Mouse (Mus musculus) hindbrain, embryonic 12.5 days (tissue): Measurements from ENCODE around the gene Dap3. TPM values are rescaled to one million over a fixed set of nuclear protein-coding genes. Genes with fewer than 3 reads are reported as not detected.

Source experiments
- ATAC-seq: fragments of 200-750 bp; cut with Nextera tagmentation; 2 replicates; pipeline ENCODE4 v1.8.0; 2017; ENCODE audit warnings: moderate TSS enrichment; ENCODE audit not compliant: low FRiP score
- H3K27ac ChIP-seq: fragments of 300-500 bp; sonication (generic); 2 replicates; pipeline ENCODE4 v1.5.1; 2016; ENCODE audit warnings: mild to moderate bottlenecking
- H3K27me3 ChIP-seq: fragments of 300-500 bp; sonication (generic); 2 replicates; pipeline ENCODE4 v1.6.1; 2016; ENCODE audit warnings: mild to moderate bottlenecking
- H3K36me3 ChIP-seq: fragments of 300-500 bp; sonication (generic); 2 replicates; pipeline ENCODE4 v1.6.1; 2016; ENCODE audit warnings: mild to moderate bottlenecking
- H3K4me1 ChIP-seq: fragments of 300-500 bp; sonication (generic); 2 replicates; pipeline ENCODE4 v1.6.1; 2016
- H3K4me2 ChIP-seq: fragments of 300-500 bp; sonication (generic); replicated peaks from 2 replicates; pipeline ENCODE4 v1.6.1; 2016; ENCODE audit warnings: mild to moderate bottlenecking
- H3K4me3 ChIP-seq: fragments of 300-500 bp; sonication (generic); 2 replicates; pipeline ENCODE4 v1.5.1; 2016; ENCODE audit warnings: mild to moderate bottlenecking
- H3K9ac ChIP-seq: fragments of 300-500 bp; sonication (generic); 2 replicates; pipeline ENCODE4 v1.6.1; 2016; ENCODE audit warnings: mild to moderate bottlenecking, moderate library complexity
- H3K9me3 ChIP-seq: fragments of 300-500 bp; sonication (generic); replicated peaks from 2 replicates; pipeline ENCODE4 v1.6.1; 2016; ENCODE audit warnings: mild to moderate bottlenecking
- WGBS: fragments of 180-500 bp; shearing (Covaris S2); methylation state at CpG from one replicate; pipeline ENCODE4 v1.1.7; 2016; 5-methylcytosine and 5-hydroxymethylcytosine counted together
- polyA plus RNA-seq: library from polyadenylated mRNA; unstranded; fragments of >200 nt; fragmentation: Nextera tagmentation; extraction: Ambion mirVana; gene quantifications from 2 replicates; pipeline ENCODE4 v1.2.1, GENCODE M21; 2016

Dap3 gene
- polyA plus RNA-seq, 1 experiment from 2014 or later = 145 TPM

DNA sequence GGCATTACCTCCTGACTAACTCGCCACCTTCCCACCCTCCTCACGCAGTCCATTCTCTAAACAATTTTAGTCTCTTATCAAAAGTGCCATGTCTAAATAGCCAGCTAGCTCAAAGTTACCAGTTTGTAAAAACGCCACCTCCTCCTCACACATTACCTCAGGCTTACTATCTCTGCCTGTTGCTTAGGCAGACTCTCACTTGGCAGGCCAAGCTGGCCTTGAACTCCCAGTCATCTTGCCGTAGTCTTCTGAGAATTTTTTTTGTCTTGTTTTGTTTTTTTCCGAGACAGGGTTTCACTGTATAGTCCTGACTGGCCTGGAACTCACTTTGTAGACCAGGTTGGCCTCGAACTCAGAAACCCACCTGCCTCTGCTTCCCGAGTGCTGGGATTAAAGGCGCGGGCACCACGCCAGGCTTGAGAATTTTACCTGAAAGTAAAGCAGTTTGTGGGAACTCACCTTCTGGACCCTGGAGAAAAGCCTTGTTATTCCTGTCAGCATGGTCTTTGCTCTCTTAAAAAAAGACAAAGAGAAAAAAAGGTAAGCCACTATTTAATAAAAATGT, 8.6 kb downstream of the Dap3 start:
- Histone ChIP-seq H3K4me1 (0 out of 2 replicates have a peak, but pooled peaks cover under 1% of the 10 kb centered on the region), H3K4me2 (no peak overlapping the region), H3K27ac (no peak overlapping the region), H3K9ac (no peak overlapping the region), H3K36me3 (peaks cover 34% of the 10 kb centered on the region), H3K4me3 (no peak overlapping the region), H3K27me3 (no peaks in the 10 kb centered on the region), H3K9me3 (no peaks in the 10 kb centered on the region)
- 95% methylated on average over 10 of the region's 10 CpGs for WGBS
- no peak for ATAC-seq

DNA sequence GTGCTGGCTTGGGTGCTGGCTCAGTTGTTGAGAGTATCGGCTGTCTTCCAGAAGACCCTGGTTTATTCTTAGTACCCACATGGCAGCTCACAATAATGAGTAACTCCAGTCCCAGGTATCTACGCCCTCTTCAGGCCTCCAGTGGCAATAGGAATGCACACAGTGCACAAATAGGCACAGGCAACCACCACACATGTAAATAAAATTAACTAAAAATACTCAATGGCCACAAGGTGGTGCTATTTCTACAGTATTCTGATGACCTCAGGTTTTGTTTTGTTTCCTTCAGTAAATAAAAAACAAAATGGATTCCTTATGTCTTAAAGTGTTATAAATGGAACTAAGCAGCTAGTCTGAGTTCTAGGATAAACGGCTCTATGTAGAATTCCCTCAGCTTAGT, 11.2 kb downstream of the Dap3 start:
- no peak overlapping the region for H3K9ac ChIP-seq
- no peak overlapping the region for H3K4me2 ChIP-seq
- H3K27me3 ChIP-seq = no peaks in the 10 kb centered on the region
- 84% methylated on average over 3 of the region's 3 CpGs for WGBS
- no peaks in the 10 kb centered on the region for H3K9me3 ChIP-seq
- H3K4me1 ChIP-seq = no peaks in the 10 kb centered on the region
- no peak for ATAC-seq
- H3K27ac ChIP-seq = no peak overlapping the region
- H3K4me3 ChIP-seq = no peak overlapping the region
- H3K36me3 ChIP-seq = peaks cover 53% of the 10 kb centered on the region

DNA sequence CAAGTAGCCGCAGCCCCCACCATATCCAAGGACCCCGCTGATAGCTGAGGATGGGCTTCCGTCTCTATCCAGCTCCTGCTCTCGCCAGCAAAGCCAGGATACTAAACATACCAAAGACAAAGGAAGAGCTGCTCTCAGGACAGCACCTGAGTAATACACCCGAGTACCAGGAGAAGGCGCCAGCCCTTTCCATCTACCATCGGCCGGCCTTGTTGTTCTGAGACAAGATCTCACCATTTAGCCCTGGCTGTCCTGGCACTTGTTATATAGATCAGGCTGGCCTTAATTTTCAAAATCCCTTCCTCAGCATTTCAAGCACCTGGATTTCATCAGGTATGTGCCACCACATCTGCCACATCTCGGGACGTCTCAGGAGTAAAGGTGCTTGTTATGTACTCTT, 11.9 kb downstream of the Dap3 start:
- Histone ChIP-seq H3K27me3 (no peaks in the 10 kb centered on the region), H3K4me3 (no peak overlapping the region), H3K9me3 (no peaks in the 10 kb centered on the region), H3K36me3 (peaks cover 58% of the 10 kb centered on the region), H3K4me2 (no peak overlapping the region), H3K9ac (no peak overlapping the region), H3K27ac (no peak overlapping the region), H3K4me1 (no peaks in the 10 kb centered on the region)
- no peak for ATAC-seq
- WGBS = 94% methylated on average over 10 of the region's 10 CpGs

DNA sequence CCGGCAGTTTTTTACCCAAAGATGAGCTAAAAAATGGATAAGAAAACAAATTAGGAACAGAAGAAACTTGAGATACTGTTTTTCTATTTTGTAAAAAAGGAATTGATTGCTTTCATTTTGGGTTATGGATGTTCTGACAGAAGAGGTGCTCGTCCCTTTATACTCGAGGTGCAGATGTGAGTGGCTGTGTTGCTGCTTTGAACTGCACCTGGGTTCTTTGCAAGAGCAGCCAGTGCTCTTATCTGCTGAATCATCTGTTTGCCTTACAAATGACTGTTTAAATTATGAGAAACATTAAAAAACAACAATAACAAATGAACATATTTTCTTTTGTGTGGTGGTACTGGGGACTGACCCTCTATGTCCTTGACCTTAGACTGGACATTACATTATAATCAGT, 21.5 kb downstream of the Dap3 start:
- Histone ChIP-seq H3K4me1 (no peaks in the 10 kb centered on the region), H3K4me2 (no peak overlapping the region), H3K36me3 (peaks cover 90% of the 10 kb centered on the region), H3K4me3 (no peak overlapping the region), H3K9me3 (no peaks in the 10 kb centered on the region), H3K9ac (no peak overlapping the region), H3K27me3 (no peaks in the 10 kb centered on the region), H3K27ac (no peak overlapping the region)
- 95% methylated on average over 3 of the region's 3 CpGs for WGBS
- no peak for ATAC-seq

DNA sequence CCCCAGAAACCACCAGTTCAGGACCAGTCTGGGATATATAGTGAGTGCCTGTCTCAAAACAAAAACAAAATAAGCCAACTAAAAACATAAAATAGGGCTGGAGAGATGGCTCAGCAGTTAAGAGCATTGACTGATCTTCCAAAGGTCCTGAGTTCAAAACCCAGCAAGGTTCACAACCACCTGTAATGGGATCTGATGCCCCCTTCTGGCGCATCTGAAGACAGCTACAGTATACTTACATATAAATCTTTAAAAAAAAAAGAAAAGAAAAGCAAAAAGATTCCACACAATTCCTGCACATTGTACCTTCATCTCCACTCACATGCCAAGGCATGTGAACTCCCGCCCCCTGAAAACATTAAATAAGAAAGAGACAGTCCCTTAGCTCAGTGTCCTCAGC, 25.3 kb downstream of the Dap3 start:
- Histone ChIP-seq H3K4me3 (no peak overlapping the region), H3K27ac (no peak overlapping the region), H3K9ac (no peak overlapping the region), H3K9me3 (peaks cover 3% of the 10 kb centered on the region; the same call in 1 of the 2 replicates), H3K4me2 (no peak overlapping the region), H3K4me1 (no peaks in the 10 kb centered on the region), H3K27me3 (no peaks in the 10 kb centered on the region), H3K36me3 (peaks cover 98% of the 10 kb centered on the region)
- 95% methylated on average over 2 of the region's 2 CpGs for WGBS
- ATAC-seq = no peak

DNA sequence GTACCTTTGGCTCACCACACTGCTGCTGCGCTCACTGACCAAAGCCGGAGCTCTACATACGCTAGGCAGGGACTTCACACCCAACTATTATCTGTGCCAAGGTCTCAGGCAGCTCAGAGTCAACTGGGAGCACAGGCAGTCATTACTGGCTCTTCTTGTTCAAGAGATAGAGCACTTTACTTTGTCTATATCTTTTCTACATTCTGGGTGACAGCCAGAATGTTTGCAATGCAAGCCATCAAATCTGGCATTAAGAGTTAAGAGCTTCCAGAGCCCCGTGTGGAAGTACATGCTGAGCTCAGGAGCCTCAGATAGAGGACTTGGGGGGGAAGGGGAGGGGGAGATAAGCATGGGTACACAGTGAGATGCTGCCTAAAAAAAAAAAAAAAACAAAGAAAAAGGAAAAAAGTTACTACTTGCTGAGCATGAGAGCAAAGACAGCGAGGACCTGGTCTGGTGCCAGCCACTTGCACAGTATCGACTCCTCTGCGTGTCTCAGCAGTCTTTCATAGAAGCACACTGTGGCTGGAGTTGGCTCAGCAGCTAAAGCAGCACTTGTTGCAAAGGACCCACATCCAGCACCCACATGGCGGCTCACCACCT, 26.9 kb downstream of the Dap3 start:
- Histone ChIP-seq H3K4me1 (no peaks in the 10 kb centered on the region), H3K27me3 (no peaks in the 10 kb centered on the region), H3K9me3 (peaks cover 3% of the 10 kb centered on the region; the same call in 1 of the 2 replicates), H3K27ac (no peak overlapping the region), H3K36me3 (peaks cover 83% of the 10 kb centered on the region), H3K4me2 (no peak overlapping the region), H3K9ac (no peak overlapping the region), H3K4me3 (no peak overlapping the region)
- 94% methylated on average over 8 of the region's 8 CpGs for WGBS
- no peak for ATAC-seq

DNA sequence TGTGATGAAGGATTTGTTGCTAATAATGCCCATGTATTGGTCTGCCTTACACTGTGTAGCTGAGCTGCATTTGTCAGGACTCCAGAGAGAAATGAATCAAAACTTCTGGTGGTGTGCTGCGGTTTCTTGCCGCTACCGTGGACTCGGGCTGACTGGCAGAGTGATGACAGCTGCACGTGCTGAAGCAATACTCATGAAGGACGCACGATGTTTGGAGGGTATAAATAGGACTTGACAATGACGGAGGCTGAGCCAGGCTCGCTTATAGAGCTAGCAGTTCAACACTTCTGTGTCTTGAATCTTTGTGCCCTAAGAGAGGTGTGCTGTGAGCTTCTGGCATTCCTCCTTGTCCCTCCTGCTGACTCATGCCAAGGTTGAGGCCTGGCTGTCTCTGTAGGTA, 29.6 kb downstream of the Dap3 start:
- ATAC-seq = no peak
- Histone ChIP-seq H3K9me3 (peaks cover 3% of the 10 kb centered on the region; the same call in 1 of the 2 replicates), H3K4me3 (no peak overlapping the region), H3K27ac (no peak overlapping the region), H3K9ac (no peak overlapping the region), H3K4me1 (no peaks in the 10 kb centered on the region), H3K4me2 (no peak overlapping the region), H3K27me3 (no peaks in the 10 kb centered on the region), H3K36me3 (peaks cover 56% of the 10 kb centered on the region)
- WGBS = 95% methylated on average over 9 of the region's 9 CpGs

DNA sequence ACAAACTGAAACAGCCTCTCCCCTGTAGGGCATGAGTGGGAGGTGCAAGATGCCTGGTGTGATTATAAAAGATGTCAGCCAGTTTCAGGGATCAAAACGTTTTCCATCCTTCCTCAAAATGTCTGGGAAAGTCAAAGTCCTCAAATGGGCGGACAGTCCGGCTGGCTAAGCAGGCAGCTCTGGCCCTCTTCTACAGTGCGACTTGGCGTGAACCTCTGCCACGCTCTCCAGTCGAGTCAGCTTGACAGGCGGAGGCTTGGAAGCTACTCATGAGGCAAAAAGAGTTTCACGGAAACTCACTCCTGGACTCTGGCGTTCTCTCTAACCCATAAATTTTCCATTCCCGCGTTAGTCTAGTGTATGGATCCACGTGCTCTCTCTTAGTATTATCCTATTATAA, 32.0 kb downstream of the Dap3 start:
- H3K4me3 ChIP-seq = no peak overlapping the region
- H3K4me2 ChIP-seq = no peak overlapping the region
- no peak for ATAC-seq
- H3K9ac ChIP-seq = no peak overlapping the region
- WGBS = 82% methylated on average over 13 of the region's 13 CpGs
- H3K27ac ChIP-seq = no peak overlapping the region
- H3K4me1 ChIP-seq = peaks cover 6% of the 10 kb centered on the region
- H3K9me3 ChIP-seq = peaks cover 3% of the 10 kb centered on the region; the same call in 1 of the 2 replicates
- no peaks in the 10 kb centered on the region for H3K27me3 ChIP-seq
- H3K36me3 ChIP-seq = peaks cover 33% of the 10 kb centered on the region

DNA sequence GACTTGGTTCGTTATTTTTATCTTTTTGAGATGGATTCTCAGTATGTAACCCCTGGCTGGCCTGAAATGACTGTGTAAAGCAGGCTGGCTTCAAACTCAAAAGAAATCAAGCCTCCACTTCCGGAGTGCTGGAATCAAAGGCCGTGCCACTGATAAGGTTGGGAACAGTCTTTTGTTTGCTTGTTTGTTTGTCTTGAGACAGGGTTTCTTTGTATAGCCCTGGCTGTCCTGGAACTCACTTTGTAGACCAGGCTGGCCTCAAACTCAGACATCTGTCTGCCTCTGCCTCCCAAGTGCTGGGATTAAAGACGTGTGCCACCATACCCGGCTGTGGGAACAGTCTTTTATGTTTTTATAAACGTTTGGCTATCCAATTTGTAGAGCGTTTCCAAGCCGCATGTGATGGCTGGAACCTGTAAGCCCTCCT, 36.6 kb downstream of the Dap3 start:
- Histone ChIP-seq H3K36me3 (peaks cover 30% of the 10 kb centered on the region), H3K4me1 (peaks cover 13% of the 10 kb centered on the region), H3K9me3 (no peaks in the 10 kb centered on the region), H3K4me3 (peak overlapping the region; percentile 74), H3K9ac (peak overlapping the region; percentile 74), H3K4me2 (peak overlapping the region; percentile 85), H3K27ac (peak overlapping the region; percentile 89), H3K27me3 (no peaks in the 10 kb centered on the region)
- no peak for ATAC-seq
- 35% methylated on average over 8 of the region's 8 CpGs for WGBS

DNA sequence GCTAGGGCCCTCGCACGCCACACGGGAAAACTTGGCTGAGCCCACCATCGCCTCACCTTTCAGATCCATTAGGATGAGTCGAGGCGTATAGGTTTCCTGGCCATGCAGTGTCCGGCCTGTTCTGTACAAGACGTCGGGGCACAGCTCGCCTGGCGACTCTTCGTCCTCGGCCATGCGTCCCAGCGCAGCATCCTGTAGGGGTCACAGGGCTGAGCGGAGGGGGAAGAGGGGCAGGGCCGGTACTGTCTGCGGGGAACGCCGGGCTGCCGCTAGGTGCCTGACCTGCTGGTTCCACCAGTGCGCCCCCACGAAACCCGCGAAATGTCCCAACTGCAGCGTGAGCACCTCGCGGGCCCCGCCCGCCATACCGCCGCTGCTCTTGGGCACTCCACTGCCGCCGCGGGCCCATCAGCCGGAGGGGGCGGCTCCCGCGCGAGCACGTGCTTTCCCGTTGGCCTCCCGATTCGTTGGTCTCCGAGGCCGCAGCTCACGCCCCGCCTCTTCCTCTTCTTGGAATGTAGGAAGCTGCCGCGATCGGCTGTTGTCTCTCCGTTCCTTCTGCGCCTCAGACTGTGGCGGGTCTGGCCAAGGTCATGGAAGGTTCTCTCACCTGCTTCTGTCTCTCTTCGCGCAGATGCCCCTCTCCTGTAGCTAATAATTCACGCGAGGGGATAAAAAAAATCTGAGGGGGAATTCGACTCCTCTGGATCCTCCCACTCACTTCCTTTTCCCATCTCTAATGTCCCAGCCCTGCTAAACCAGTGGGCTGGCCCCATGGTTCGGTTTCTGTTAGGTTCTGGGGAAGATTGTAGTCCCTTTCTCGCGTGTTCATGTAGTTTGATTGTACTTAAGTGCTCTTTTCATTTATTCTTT, 37.2 kb downstream of the Dap3 start, which contains the start of gene Msto1:
Gene Msto1 (minus strand): TSS at position 489 of the 873 bp plus-strand sequence.
- Histone ChIP-seq H3K4me2 (peak within 1 kb of the TSS; percentile 85), H3K27me3 (no peaks in the 10 kb centered on the region), H3K9me3 (no peaks in the 10 kb centered on the region), H3K4me3 (peak within 1 kb of the TSS; percentile 74), H3K27ac (peak within 1 kb of the TSS; percentile 89), H3K4me1 (peaks cover 13% of the 10 kb centered on the region), H3K9ac (peak within 1 kb of the TSS; percentile 74), H3K36me3 (peaks cover 36% of the 10 kb centered on the region)
- under 1% methylated on average over 61 of the region's 62 CpGs for WGBS
- peak; percentile 98 for ATAC-seq

DNA sequence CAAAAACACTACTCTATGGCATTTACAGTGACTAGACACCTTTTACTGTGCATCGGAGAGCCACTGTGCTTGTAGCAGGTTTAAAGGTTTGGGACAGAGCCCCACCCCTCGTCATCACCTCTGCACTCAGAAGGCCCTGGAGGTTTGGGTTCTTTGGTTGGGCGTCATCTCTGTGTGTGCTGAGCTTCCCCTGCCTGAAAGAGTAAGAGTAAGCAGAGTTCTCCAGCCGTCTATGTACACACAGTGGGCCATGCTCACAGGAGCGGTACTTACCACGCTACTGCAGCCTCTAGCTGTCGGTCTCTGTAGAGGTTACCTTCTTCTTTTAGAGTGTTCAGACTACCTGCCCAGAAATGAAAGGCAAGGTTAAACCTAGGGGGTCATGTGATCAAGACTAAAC, 38.4 kb downstream of the Dap3 start:
- no peak for ATAC-seq
- H3K27ac ChIP-seq = no peak overlapping the region
- H3K27me3 ChIP-seq = no peaks in the 10 kb centered on the region
- peaks cover 13% of the 10 kb centered on the region for H3K4me1 ChIP-seq
- peak overlapping the region; percentile 85 for H3K4me2 ChIP-seq
- peaks cover 48% of the 10 kb centered on the region for H3K36me3 ChIP-seq
- no peaks in the 10 kb centered on the region for H3K9me3 ChIP-seq
- H3K9ac ChIP-seq = peak overlapping the region; percentile 74; the same call in 1 of the 2 replicates
- H3K4me3 ChIP-seq = no peak overlapping the region
- 88% methylated on average over 7 of the region's 7 CpGs for WGBS

DNA sequence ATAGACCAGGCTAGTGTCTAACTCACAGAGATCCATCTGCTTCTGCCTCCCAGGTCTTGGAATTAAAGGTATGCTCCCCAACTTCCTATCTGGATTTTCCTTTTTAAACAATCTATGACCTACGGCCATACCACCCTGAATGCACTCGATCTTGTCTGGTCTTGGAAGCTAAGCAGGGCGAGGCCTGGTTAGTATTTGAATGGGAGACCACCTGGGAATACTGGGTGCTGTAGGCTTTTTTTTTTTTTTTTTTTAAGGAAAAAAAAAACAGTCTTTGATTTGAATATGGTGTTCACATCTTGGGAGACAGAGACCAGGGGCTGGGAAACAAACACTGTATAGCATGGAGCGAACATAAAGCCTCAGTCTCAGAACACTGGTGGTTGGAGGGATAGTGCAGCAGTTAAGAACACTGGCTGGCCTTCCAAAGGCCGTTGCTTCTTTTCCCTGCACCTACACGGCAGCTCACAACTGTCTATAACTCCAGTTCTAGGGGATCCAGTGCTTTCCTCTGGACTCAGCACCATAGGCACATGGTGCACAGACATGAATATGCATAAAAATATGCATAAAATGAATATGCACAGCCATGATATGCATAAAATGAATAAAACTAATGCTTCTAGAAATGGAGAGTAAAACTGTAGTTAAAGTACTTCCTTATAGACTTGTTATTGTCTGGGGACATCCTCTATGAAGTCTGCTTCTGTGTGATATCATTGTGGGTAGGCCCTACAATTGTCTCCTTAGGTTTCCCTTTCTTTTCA, 44.4 kb downstream of the Dap3 start:
- no peak overlapping the region for H3K4me3 ChIP-seq
- no peak overlapping the region for H3K9ac ChIP-seq
- H3K27me3 ChIP-seq = no peaks in the 10 kb centered on the region
- no peak for ATAC-seq
- no peaks in the 10 kb centered on the region for H3K4me1 ChIP-seq
- no peak overlapping the region for H3K27ac ChIP-seq
- H3K9me3 ChIP-seq = no peaks in the 10 kb centered on the region
- H3K4me2 ChIP-seq = no peak overlapping the region
- WGBS = 91% methylated on average over 6 of the region's 6 CpGs
- H3K36me3 ChIP-seq = peaks cover 91% of the 10 kb centered on the region
